ENCODE assay signal across 28 mouse cellular contexts in the genomic region with DNA sequence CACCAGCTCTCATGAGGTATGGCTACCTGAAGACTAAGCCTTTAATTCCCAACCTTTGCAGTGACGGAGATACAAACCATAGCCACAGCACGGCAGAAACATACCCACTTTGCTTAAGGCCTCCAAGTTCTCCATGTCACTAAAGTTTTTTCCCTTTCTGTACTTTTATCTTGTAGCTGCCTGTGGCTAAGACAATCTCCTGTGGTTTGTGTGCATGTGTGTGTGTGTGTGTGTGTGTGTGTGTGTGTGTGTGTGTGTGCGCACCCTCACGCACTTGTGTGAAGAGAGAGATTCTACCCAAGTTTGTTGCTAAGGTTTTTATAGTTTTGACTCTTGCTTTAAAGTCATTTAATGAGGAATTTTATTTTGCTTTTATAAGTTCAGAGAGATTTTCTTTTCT.
"Had no signal": no experiment of that assay in that cellular context is flagged by ENCODE, and none has a peak within 500 bp of the region (broad histone marks: within the 10 kb centered on the region; RNA-seq: fewer than 3 reads in every experiment).

No protein-coding gene starts in this region.

- H3K9ac ChIP-seq: embryonic facial prominence, embryonic 12.5 days; embryonic facial prominence, embryonic 13.5 days; embryonic facial prominence, embryonic 15.5 days; forebrain, embryonic 12.5 days; forebrain, embryonic 13.5 days; forebrain, embryonic 15.5 days; forebrain, postnatal 0 days had no signal

- H3K36me3 ChIP-seq: embryonic facial prominence, embryonic 10.5 days; embryonic facial prominence, embryonic 12.5 days; embryonic facial prominence, embryonic 13.5 days; embryonic facial prominence, embryonic 15.5 days; forebrain, embryonic 10.5 days; forebrain, embryonic 12.5 days; forebrain, embryonic 15.5 days had no signal

- DNase-seq: cerebellum, adult 8-10 months; cerebellum, adult 9-10 months; cerebellum, adult 9-11 months; cerebellum, postnatal 10 days; cerebellum, postnatal 14 days; cerebellum, postnatal 25 days; cerebellum, postnatal 36 days; embryo, embryonic 11 days; forebrain, postnatal 0 days; gastrocnemius, adult 2 months; gastrocnemius, postnatal 10 days; gastrocnemius, postnatal 14 days; gastrocnemius, postnatal 25 days; gastrocnemius, postnatal 36 days; heart, adult 11 months; heart, adult 18-20 months; heart, adult 2 months had no signal

- H3K4me1 ChIP-seq: embryonic facial prominence, embryonic 12.5 days; embryonic facial prominence, embryonic 15.5 days had no signal

- H3K9me3 ChIP-seq: embryonic facial prominence, embryonic 10.5 days; embryonic facial prominence, embryonic 12.5 days; embryonic facial prominence, embryonic 13.5 days; embryonic facial prominence, embryonic 15.5 days; forebrain, embryonic 10.5 days; forebrain, embryonic 12.5 days; forebrain, embryonic 13.5 days; forebrain, embryonic 15.5 days had no signal

- ATAC-seq: forebrain, embryonic 13.5 days; forebrain, embryonic 14.5 days; forebrain, embryonic 15.5 days; forebrain, embryonic 16.5 days; forebrain, postnatal 0 days had no signal

- H3K4me3 ChIP-seq: embryonic facial prominence, embryonic 10.5 days; embryonic facial prominence, embryonic 12.5 days; embryonic facial prominence, embryonic 13.5 days; embryonic facial prominence, embryonic 15.5 days; erythroblast, embryonic 14.5 days; forebrain, embryonic 10.5 days; forebrain, embryonic 12.5 days; forebrain, embryonic 13.5 days; forebrain, embryonic 15.5 days; gastrocnemius, adult 2 months; heart, adult 2 months had no signal

- H3K27me3 ChIP-seq: embryonic facial prominence, embryonic 12.5 days; embryonic facial prominence, embryonic 13.5 days; embryonic facial prominence, embryonic 15.5 days; forebrain, embryonic 12.5 days; forebrain, embryonic 13.5 days; forebrain, embryonic 15.5 days had no signal

- H3K27ac ChIP-seq: embryonic facial prominence, embryonic 10.5 days; embryonic facial prominence, embryonic 12.5 days; embryonic facial prominence, embryonic 13.5 days; embryonic facial prominence, embryonic 15.5 days; forebrain, embryonic 10.5 days; forebrain, embryonic 12.5 days; forebrain, embryonic 13.5 days; forebrain, embryonic 15.5 days; gastrocnemius, adult 2 months; heart, adult 2 months had no signal

- H3K4me2 ChIP-seq: embryonic facial prominence, embryonic 12.5 days; embryonic facial prominence, embryonic 13.5 days; embryonic facial prominence, embryonic 15.5 days; forebrain, embryonic 12.5 days; forebrain, embryonic 13.5 days; forebrain, embryonic 15.5 days had no signal
